Mouse (Mus musculus) embryo, embryonic 11 days (tissue): Measurements from ENCODE around the gene Vmn1r63.
"Not testable (repeated sequence)": the region's sequence is repeated elsewhere in the genome, so short reads cannot be mapped to it uniquely, and the experiment has no call there.

Source experiments
- DNase-seq: peaks from one replicate; pipeline ENCODE4 v3.0.0-alpha.2; 2015

The Vmn1r63 gene

GRCm38 (mm10) chr7:5805345-5805744, at the start of gene Vmn1r63:
Vmn1r63 (minus strand) TSS chr7:5805445.
- DNase-seq: not testable (repeated sequence)
